Mouse (Mus musculus) forebrain, embryonic 11.5 days (tissue): Measurements from ENCODE around the gene Psmd11. TPM values are rescaled to one million over a fixed set of nuclear protein-coding genes. Genes with fewer than 3 reads are reported as not detected.
"Not testable (repeated sequence)": the region's sequence is repeated elsewhere in the genome, so short reads cannot be mapped to it uniquely, and the experiment has no call there.

Experiments used
- ATAC-seq: fragments of 200-750 bp; cut with Nextera tagmentation; replicated peaks from 2 replicates; pipeline ENCODE4 v1.8.0; 2017; ENCODE audit warnings: moderate TSS enrichment; ENCODE audit not compliant: low FRiP score
- DNase-seq: peaks from one replicate; pipeline ENCODE4 v3.0.0-alpha.2; 2017; ENCODE audit warnings: low spot score
- H3K27ac ChIP-seq: fragments of 300-500 bp; sonication (generic); 2 replicates; pipeline ENCODE4 v1.5.1; 2014; ENCODE audit warnings: low read depth, low read length
- H3K27me3 ChIP-seq: fragments of 300-500 bp; sonication (generic); 2 replicates; pipeline ENCODE4 v1.6.1; 2014; ENCODE audit warnings: mild to moderate bottlenecking, low read length, mixed read lengths; ENCODE audit not compliant: control insufficient read depth, insufficient read depth
- H3K36me3 ChIP-seq: fragments of 300-500 bp; sonication (generic); 2 replicates; pipeline ENCODE4 v1.6.1; 2014; ENCODE audit warnings: mild to moderate bottlenecking, low read length, moderate library complexity, mixed read lengths; ENCODE audit not compliant: control insufficient read depth, insufficient read depth
- H3K4me1 ChIP-seq: fragments of 300-500 bp; sonication (generic); replicated peaks from 2 replicates; pipeline ENCODE4 v1.6.1; 2014; ENCODE audit warnings: low read length, mixed read lengths; ENCODE audit not compliant: control insufficient read depth, insufficient read depth
- H3K4me2 ChIP-seq: fragments of 300-500 bp; sonication (generic); 2 replicates; pipeline ENCODE4 v1.6.1; 2014; ENCODE audit warnings: low read depth, mild to moderate bottlenecking, low read length, moderate library complexity, mixed read lengths; ENCODE audit not compliant: severe bottlenecking
- H3K4me3 ChIP-seq: fragments of 300-500 bp; sonication (generic); 2 replicates; pipeline ENCODE4 v1.5.1; 2014; ENCODE audit warnings: low read depth, low read length
- H3K9ac ChIP-seq: fragments of 300-500 bp; sonication (generic); 2 replicates; pipeline ENCODE4 v1.6.1; 2014; ENCODE audit warnings: low read length
- H3K9me3 ChIP-seq: fragments of 300-500 bp; sonication (generic); 2 replicates; pipeline ENCODE4 v1.6.1; 2016; ENCODE audit warnings: low read length, mixed read lengths; ENCODE audit not compliant: control insufficient read depth
- WGBS: fragments of 180-500 bp; shearing (Covaris S2); extraction: QIAGEN DNeasy Blood & Tissue Kit; methylation state at CpG from one replicate; pipeline ENCODE4 v1.1.7; 2014; 5-methylcytosine and 5-hydroxymethylcytosine counted together
- polyA plus RNA-seq: library from polyadenylated mRNA; unstranded; fragments of >200 nt; fragmentation: Nextera tagmentation; extraction: Ambion mirVana; gene quantifications from 2 replicates; pipeline ENCODE4 v1.2.1, GENCODE M21; 2014

Gene Psmd11
- polyA plus RNA-seq, 1 experiment from 2014 or later = 333 TPM

DNA sequence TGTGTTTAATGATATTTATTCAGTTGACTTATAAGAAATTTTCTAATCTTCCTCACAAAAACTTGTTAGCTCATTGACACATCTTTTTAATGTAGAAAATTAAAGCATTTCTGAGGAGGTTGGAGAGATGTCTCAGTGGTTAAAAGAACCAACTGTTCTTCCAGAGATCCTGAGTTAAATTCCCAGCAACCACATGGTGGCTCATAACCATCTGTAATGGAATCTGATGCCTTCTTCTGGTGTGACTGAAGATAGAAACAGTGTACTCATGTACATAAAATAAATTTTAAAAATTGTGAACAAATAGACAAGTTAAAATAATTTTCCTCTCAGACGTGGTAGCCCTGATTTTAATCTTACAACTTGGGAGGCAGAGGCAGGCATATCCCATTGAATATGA lies 38.5 kb upstream of the Psmd11 start:
- H3K4me3 ChIP-seq = no peak overlapping the region
- DNase-seq (no peak), ATAC-seq (no peak)
- 79% methylated on average over 1 of the region's 1 CpGs for WGBS
- H3K9ac ChIP-seq = no peak overlapping the region
- no peaks in the 10 kb centered on the region for H3K9me3 ChIP-seq
- peaks cover 3% of the 10 kb centered on the region; the same call in 1 of the 2 replicates for H3K4me1 ChIP-seq
- no peak overlapping the region for H3K27ac ChIP-seq
- H3K36me3 ChIP-seq = peaks cover 11% of the 10 kb centered on the region
- no peak overlapping the region for H3K4me2 ChIP-seq
- no peaks in the 10 kb centered on the region for H3K27me3 ChIP-seq

DNA sequence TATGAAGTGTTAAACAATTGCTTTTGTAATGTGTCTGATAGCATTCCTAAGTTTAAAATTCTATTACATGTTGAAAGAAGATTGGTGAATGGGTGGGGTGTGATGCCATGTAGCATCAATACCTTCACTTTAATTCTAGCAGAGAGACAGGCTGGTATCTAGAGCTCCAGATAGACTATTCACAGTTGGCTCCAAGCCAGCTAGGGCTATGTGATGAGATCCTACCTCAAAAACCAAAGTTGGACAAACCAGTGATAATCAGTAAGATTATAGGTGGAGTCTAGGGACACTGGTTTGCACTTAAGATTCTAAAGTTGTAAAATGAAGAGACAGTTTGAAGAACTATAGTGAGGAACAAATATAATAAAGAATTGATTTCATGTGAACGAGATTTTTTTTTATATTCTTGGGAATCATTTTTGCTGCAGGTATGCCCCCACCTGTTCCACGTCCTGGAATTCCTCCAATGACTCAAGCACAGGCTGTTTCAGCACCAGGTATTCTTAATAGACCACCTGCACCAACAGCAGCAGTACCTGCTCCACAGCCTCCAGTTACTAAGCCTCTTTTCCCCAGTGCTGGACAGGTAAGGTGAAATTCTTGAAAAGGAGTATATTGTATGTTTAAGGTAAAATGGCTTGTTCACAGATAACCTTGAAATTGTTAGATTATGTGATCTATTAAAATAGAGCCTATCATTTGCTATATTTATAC lies 36.9 kb upstream of the Psmd11 start:
- Histone ChIP-seq H3K4me3 (no peak overlapping the region), H3K4me2 (no peak overlapping the region), H3K27ac (no peak overlapping the region), H3K27me3 (no peaks in the 10 kb centered on the region), H3K9ac (no peak overlapping the region), H3K9me3 (no peaks in the 10 kb centered on the region), H3K36me3 (peaks cover 14% of the 10 kb centered on the region), H3K4me1 (no peaks in the 10 kb centered on the region)
- ATAC-seq = no peak
- no peak for DNase-seq
- 93% methylated on average over 2 of the region's 2 CpGs for WGBS

DNA sequence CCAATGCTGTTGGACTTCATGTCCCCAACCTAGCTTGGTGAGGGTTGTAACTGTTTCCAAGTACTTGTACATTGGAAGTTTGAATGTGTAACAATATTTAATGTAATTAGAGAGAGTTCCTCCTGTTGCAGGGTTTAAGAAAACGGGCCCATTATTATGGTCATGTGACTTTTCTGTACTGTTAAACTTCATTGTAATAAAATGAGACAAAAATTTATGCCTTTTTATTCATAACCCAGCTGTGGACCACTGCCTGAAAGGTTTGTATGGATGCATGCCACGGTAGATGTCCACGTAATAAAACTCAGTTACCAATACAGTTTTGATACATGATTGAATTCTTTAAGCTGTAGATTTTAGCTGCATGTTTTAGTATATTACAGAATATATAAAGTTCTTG lies 32.5 kb upstream of the Psmd11 start:
- no peak for ATAC-seq
- peaks cover 13% of the 10 kb centered on the region; the same call in 1 of the 2 replicates for H3K36me3 ChIP-seq

DNA sequence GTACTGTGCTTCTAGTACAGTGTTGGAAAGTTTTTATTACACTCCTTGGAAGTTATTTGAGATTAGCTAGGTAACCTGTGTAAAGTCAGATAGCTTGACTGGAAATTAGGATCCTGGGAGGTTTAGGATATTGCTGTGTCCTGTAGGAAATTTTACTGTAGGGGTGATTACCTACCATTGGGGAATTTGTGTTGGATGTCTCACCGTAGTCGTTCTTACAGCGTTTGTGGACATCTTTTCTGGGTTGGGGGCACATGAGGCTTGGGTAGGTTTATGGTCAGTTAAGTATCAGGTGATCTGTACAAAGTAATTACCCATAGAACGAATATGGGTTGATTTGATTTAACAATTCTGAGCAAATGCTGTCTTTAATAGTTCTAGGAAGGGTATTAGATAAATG lies 31.8 kb upstream of the Psmd11 start:
- WGBS = 90% methylated on average over 4 of the region's 4 CpGs
- no peak overlapping the region for H3K4me2 ChIP-seq
- no peak for ATAC-seq
- peaks cover 13% of the 10 kb centered on the region; the same call in 1 of the 2 replicates for H3K36me3 ChIP-seq
- DNase-seq = no peak
- no peak overlapping the region for H3K9ac ChIP-seq
- H3K4me1 ChIP-seq = no peaks in the 10 kb centered on the region
- H3K27me3 ChIP-seq = no peaks in the 10 kb centered on the region
- no peak overlapping the region for H3K27ac ChIP-seq
- no peak overlapping the region for H3K4me3 ChIP-seq
- no peaks in the 10 kb centered on the region for H3K9me3 ChIP-seq

More for the DNA sequence above, 32.5 kb upstream of the Psmd11 start:
- Histone ChIP-seq H3K4me3 (no peak overlapping the region), H3K4me1 (no peaks in the 10 kb centered on the region), H3K4me2 (no peak overlapping the region), H3K27ac (no peak overlapping the region), H3K9ac (no peak overlapping the region), H3K9me3 (no peaks in the 10 kb centered on the region), H3K27me3 (no peaks in the 10 kb centered on the region)
- DNase-seq = no peak
- 96% methylated on average over 3 of the region's 3 CpGs for WGBS

DNA sequence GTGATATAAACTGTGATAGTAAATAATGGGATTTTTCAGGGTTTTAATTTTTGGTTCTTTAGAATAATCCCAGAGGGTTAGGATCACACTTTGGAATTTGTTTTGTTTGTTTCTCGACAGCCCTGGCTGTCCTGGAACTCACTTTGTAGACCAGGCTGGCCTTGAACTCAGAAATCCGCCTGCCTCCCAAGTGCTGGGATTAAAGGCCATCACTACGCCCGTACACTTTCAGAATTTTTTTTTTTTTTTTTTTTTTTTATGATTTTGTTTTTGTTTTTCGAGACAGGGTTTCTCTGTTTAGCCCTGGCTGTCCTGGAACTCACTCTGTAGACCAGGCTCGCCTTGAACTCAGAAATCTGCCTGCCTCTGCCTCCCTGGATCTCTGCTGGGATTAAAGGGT lies 20.5 kb upstream of the Psmd11 start:
- H3K27me3 ChIP-seq, H3K27ac ChIP-seq, H3K9ac ChIP-seq, H3K4me1 ChIP-seq, DNase-seq, H3K9me3 ChIP-seq, ATAC-seq, H3K4me2 ChIP-seq, H3K36me3 ChIP-seq, H3K4me3 ChIP-seq: not testable (repeated sequence)
- WGBS = 97% methylated on average over 6 of the region's 6 CpGs

DNA sequence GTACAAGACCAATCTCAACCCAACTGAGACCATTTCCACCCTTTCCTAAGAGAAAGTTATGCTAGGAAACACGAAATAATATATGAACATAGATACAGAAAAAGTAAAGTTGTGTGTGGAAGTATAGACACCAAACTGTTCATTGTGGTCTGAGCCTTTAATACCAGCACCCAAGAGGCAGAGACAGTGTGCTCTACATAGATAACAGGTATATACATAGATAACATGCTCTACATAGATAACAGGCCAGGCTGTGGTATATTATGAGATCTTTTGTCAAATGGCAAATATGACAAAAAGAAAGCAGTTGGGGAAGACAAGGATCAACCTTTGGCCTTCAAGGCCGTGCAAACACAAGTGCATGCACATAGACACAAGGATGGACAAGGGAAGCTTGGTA lies 18.0 kb upstream of the Psmd11 start:
- Histone ChIP-seq H3K27ac (no peak overlapping the region), H3K4me1 (no peaks in the 10 kb centered on the region), H3K9me3 (no peaks in the 10 kb centered on the region), H3K4me3 (no peak overlapping the region), H3K4me2 (no peak overlapping the region), H3K36me3 (peaks cover 4% of the 10 kb centered on the region; the same call in 1 of the 2 replicates), H3K9ac (no peak overlapping the region), H3K27me3 (no peaks in the 10 kb centered on the region)
- DNase-seq (no peak), ATAC-seq (no peak)
- WGBS = 89% methylated on average over 2 of the region's 2 CpGs

DNA sequence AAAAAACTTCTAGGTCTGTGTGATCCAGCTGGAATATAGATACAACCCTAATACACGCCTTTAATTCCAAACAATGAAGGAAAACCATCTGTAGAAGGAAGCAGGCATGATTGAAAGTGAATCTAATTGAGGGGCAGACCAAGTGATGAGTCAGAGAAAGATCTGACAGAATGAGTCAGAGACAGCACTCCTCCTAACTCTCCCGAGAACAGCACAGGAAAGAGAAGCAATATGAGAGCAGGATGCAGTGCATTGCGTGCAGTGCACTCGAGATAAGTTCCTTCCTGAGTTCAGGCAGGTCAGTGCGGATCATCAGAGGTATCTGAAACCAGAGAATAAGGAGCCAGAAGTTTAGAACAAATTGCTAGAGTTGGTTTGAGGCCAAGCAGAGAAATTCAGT lies 11.3 kb upstream of the Psmd11 start:
- Histone ChIP-seq H3K36me3 (no peaks in the 10 kb centered on the region; the same call in 1 of the 2 replicates), H3K4me2 (no peak overlapping the region), H3K4me3 (no peak overlapping the region), H3K27ac (no peak overlapping the region), H3K4me1 (no peaks in the 10 kb centered on the region), H3K27me3 (no peaks in the 10 kb centered on the region), H3K9me3 (peaks cover 4% of the 10 kb centered on the region; the same call in 1 of the 2 replicates), H3K9ac (no peak overlapping the region)
- 95% methylated on average over 5 of the region's 5 CpGs for WGBS
- DNase-seq (no peak), ATAC-seq (no peak)

DNA sequence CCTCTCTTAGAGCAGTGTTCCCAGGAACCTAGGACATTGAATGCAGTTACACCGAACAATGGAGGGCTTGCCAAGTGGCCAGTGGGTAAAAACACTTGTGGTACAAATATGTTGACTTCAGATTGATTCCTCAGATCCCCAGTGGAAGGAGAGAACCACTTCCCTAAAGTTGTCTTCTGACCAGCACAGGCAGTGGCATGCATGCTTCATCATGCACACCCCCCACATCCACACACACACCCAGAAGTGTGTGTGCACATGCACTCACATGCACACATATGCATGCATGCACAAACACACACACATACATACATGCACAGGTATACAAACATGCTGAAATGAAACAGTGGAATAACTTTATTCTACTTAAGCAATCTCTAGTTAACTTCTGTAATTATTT lies 8.7 kb upstream of the Psmd11 start:
- no peak overlapping the region for H3K4me3 ChIP-seq
- no peaks in the 10 kb centered on the region for H3K4me1 ChIP-seq
- no peak overlapping the region for H3K27ac ChIP-seq
- no peak overlapping the region for H3K9ac ChIP-seq
- 90% methylated on average over 1 of the region's 1 CpGs for WGBS
- ATAC-seq (no peak), DNase-seq (no peak)
- H3K4me2 ChIP-seq = no peak overlapping the region
- peaks cover 4% of the 10 kb centered on the region; the same call in 1 of the 2 replicates for H3K9me3 ChIP-seq
- no peaks in the 10 kb centered on the region; the same call in 1 of the 2 replicates for H3K36me3 ChIP-seq
- no peaks in the 10 kb centered on the region for H3K27me3 ChIP-seq
